Mouse (Mus musculus) left cerebral cortex, postnatal 14 days (tissue): ENCODE data around the gene Rbm33. TPM values are rescaled to one million over a fixed set of nuclear protein-coding genes. Genes with fewer than 3 reads are reported as not detected.

ENCODE experiments used
- DNase-seq, 2 experiments: peaks; one replicate each; pipeline ENCODE4 v3.0.0; 2021 to 2022; ENCODE audit warnings: low spot score in 2 of 2, mixed read lengths in 1 of 2
- intact Hi-C: fragments of 180-260 bp; cut with DNase I; formaldehyde crosslinking; loops from one replicate; pipeline ENCODE4 v1.15.1; 2025
- total RNA-seq, 2 experiments: library from RNA; stranded (reverse); gene quantifications; 2 replicates each; pipeline ENCODE4 v1.2.3; 2021

The Rbm33 gene
- total RNA-seq, 2 experiments from 2014 or later = 59.0 to 59.5 TPM

GRCm38 (mm10) chr5:28455721-28456120 is 138.8 kb downstream of the Rbm33 start:
- intact Hi-C loops = loop anchor here (10.0 kb wide), 1 partner anchor 879 kb away; no protein-coding TSS in a partner anchor
- no peak for DNase-seq

- DNase-seq = peak in 1 of 2 experiments; percentile 0
- intact Hi-C loops = loop anchor here (10.0 kb wide), 1 partner anchor 878 kb away; no protein-coding TSS in a partner anchor
Observed at GRCm38 (mm10) chr5:28456366-28456765, 139.4 kb downstream of the Rbm33 start.

DNA sequence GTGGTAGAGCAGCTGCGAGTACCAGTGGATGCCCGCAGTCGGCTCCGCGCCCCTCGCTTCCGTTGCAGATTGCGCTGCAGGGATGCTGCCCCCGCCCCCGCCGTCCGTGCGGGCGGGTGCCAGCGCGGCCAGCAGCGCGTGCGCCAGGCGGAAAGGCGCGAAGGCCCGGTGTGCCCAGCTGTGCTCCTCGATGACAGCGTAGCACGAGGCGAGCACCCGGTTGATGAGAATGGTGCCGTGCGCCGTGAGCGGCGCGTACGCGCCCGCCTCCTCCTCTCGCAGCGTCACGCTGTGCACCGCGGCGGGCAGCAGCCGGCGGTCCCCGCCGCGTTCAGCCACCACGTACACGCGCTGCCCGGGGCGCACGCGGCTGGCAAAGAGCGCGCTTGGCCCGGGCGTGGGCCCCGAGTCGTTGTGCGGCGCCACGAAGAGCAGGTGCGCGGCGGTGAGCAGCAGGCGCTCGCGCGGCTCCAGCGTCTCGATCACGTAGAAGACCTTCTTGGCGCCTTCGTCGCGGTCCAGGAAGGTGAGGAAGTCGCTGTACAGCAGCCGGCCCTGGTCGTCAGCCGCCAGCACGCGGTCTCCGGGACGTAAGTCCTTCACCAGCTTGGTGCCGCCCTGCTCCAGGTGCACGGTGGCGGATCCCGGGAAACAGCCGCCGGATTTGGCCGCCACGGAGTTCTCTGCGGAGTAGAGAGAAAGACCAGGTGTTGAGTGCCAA is 141.2 kb downstream of the Rbm33 start:
- DNase-seq = peak; percentile 15 to 38
- intact Hi-C loops = loop anchor here (10.0 kb wide), 1 partner anchor 877 kb away; no protein-coding TSS in a partner anchor

DNA sequence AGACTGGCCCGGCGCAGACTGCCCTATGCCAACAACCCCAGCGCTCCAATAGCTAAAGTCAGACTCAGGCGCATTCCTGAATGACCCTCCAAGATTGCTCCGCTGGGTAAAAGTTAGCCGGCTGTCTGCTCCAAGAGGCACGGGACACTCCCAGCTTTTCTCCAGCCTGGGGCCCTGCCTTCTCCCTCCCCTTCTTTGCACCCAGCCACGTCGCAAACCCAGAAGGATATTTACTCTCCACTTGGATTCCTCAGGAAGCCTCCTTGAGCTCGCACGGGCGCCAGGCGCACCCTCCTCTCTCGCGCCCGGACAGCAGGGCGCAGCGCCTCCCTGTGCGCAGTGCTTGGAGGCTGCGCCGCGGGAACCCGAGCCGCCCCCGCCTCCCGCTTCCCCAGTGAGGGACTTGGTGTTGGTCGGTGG is 141.9 kb downstream of the Rbm33 start:
- DNase-seq = no peak
- intact Hi-C loops = loop anchor here (10.0 kb wide), 1 partner anchor 876 kb away; no protein-coding TSS in a partner anchor

GRCm38 (mm10) chr5:28459456-28460225 is 142.7 kb downstream of the Rbm33 start:
- no peak for DNase-seq
- intact Hi-C loops = loop anchor here (5.0 to 10.0 kb wide), 3 partner anchors 738 to 875 kb away; partner anchors contain the start of gene Rnf32

- DNase-seq = no peak
- intact Hi-C loops = loop anchor here (5.0 to 10.0 kb wide), 2 partner anchors 737 to 814 kb away; partner anchors contain the start of gene Rnf32
Observed at GRCm38 (mm10) chr5:28460556-28461350, 143.8 kb downstream of the Rbm33 start.

DNA sequence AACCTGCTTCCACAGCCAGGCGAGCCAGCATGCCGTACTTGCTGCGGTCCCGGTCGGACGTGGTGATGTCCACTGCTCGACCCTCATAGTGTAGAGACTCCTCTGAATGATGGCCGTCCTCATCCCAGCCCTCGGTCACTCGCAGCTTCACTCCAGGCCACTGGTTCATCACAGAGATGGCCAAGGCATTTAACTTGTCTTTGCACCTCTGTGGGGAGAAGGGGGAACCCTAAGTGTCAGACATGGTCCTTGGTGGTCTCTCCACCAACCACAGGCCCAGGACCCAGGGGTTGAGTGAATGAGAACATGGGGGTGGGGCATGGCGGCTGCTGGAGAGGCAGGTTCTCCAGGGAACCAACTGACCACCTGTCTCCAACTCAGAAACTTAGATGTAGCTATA is 144.5 kb downstream of the Rbm33 start:
- intact Hi-C loops = loop anchor here (5.0 to 10.0 kb wide), 2 partner anchors 736 to 813 kb away; partner anchors contain the start of gene Rnf32
- no peak for DNase-seq

DNA sequence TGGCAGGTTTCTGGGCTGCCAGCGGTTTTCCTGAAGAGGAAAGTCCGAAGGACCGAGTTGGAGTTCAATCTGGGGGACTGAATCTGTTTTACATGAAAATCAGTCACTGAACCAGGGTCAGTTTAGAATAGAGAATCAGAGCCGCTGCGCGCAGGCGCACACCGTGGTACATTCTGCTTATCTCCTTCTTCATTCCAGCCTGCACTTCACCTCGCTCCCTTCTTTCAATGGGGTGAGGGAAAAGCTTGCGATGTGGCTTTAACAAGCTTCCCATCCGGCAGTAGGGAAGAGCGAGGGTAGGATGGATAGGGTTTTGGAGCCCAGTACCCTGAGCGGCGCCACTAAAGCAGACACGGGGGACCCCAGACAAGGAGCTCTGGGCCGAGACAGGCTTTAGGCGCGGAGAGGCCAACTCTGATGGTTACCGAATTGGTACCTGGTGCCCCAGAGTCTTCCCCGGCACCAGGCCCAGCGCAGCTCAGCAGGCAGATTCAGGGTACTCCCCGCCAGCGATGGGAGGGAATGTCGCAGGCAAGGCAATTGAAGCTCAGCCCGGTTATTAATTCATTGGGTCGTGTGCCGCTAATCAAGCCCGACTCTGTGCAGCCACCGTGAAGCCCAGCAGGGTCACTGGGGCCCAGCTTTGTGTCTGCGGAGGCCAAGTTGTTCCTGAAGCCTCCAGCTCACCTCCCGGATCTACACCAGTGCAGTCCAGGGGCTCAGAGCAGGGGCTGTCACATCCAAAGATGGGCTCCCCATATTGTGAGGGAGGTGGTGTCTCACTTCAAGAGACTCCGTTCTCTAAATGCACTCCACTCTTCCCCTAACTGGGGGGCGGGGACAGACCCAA is 146.0 kb downstream of the Rbm33 start:
- no peak for DNase-seq
- intact Hi-C loops = loop anchor here (5.0 to 10.0 kb wide), 2 partner anchors 734 to 812 kb away; partner anchors contain the start of gene Rnf32

- intact Hi-C loops = loop anchor here (5.0 to 10.0 kb wide), 2 partner anchors 734 to 811 kb away; partner anchors contain the start of gene Rnf32
- no peak for DNase-seq
Observed at GRCm38 (mm10) chr5:28463656-28464055, 146.7 kb downstream of the Rbm33 start.

- intact Hi-C loops = loop anchor here (5.0 to 10.0 kb wide), 2 partner anchors 733 to 810 kb away; partner anchors contain the start of gene Rnf32
- peak; percentile 17 to 29 for DNase-seq
Observed at GRCm38 (mm10) chr5:28464361-28465098, 147.6 kb downstream of the Rbm33 start.

DNA sequence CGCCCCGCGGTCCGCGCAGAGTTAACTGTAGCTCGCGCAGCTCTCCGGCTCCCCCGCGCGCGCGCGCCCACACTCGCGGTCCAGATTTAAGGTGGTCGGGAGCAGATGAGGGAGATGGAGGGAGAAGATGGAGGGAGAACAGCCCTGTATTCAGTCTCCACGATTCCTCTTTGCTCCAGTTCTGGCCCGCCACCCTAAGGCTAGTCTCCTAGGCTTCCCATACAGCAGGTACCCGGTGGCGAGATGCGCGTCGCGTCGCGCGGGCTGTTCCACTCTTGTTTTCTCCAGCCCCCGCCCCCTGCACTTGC is 148.1 kb downstream of the Rbm33 start:
- intact Hi-C loops = loop anchor here (10.0 kb wide), 1 partner anchor 810 kb away; no protein-coding TSS in a partner anchor

DNA sequence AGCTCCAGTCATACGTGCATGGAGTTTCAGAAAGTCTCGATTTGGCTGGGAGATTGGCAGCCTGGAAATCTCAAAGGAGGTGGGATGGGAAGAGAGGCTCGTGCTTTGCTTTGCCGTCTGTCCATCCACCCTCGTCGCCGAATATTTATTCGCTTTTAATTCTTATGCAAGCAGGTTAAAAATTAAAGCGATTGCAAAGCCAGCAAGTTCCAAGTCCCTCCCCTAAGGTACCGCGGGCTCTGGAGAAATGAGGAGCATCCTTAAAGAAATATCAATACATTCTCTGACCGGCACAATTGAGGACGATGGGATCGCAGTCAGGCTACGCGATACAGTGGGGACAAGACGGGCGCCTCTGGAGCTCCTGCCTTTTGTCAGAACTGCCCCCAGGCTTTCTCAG is 148.6 kb downstream of the Rbm33 start:
- no peak for DNase-seq
- intact Hi-C loops = loop anchor here (10.0 kb wide), 1 partner anchor 809 kb away; no protein-coding TSS in a partner anchor

More for the DNA sequence above, 148.1 kb downstream of the Rbm33 start:
- peak; percentile 72 to 84 for DNase-seq

- intact Hi-C loops = loop anchor here (10.0 kb wide), 1 partner anchor 808 kb away; no protein-coding TSS in a partner anchor
- no peak for DNase-seq
Observed at GRCm38 (mm10) chr5:28466351-28466750, 149.4 kb downstream of the Rbm33 start.

DNA sequence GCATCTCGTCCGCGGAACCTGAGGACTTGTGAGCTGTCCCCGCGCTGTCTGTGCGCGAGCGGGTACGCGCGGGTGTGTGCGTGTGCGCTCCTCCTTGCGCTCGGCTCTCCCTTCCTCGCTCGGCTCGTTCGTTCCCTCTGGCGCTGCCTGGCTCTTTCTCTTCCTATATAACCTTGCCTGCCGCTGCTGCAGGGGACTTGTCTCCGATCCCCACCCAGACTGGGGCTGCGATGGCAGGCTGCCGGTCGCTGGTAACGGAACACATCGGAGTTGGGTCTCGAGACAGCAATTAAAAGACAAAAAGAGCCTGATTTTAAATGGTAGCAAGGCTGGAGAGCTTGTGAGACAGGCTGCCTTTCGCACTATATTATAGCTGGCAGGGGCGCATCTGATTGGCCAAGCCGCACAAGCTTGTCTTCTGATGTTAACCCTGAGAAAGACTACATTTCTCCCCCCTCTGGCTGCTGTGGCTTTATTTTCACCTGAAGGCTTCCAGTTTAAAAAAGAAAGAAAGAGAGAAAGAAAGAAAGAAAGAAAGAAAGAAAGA is 149.9 kb downstream of the Rbm33 start, which contains the start of gene Shh:
Gene Shh, minus strand, starts transcription at position 497 of the 547 bp plus-strand sequence.
- intact Hi-C loops = loop anchor here (10.0 kb wide), 1 partner anchor 808 kb away; no protein-coding TSS in a partner anchor
- peak; percentile 55 to 65 for DNase-seq
